Mouse (Mus musculus): ENCODE results near the gene Esrrg.

Gene Esrrg

GRCm38 (mm10) chr1:187704921-187705320, 96.3 kb downstream of the Esrrg start:
- no peak for DNase-seq (ENCODE audit: extremely low read depth, insufficient read length, low spot score)

GRCm38 (mm10) chr1:187705348-187705747, 96.8 kb downstream of the Esrrg start:
- DNase-seq (ENCODE audit: extremely low read depth, insufficient read length, low spot score), result no peak

DNA sequence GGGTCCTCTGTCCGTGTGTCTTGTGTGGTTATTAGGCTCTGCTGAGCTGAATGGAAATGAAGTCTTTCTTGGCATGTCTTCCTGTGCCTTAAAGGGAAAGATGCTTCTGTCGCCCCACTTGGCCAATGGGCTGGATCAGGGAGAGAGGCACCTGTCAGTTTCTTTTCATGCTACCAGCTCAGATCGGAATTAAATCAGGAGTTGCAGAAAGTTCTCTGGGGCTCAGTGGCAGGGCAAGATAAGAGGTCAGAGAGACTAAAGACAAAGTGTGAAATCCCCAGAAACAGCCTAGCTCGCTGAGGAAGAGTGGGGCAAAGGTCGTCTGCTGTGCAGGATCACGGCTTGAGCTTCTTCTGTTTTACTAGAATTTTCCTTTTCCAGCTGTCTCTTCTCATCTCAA, 97.5 kb downstream of the Esrrg start:
- DNase-seq (ENCODE audit: extremely low read depth, insufficient read length, low spot score), result no peak

DNA sequence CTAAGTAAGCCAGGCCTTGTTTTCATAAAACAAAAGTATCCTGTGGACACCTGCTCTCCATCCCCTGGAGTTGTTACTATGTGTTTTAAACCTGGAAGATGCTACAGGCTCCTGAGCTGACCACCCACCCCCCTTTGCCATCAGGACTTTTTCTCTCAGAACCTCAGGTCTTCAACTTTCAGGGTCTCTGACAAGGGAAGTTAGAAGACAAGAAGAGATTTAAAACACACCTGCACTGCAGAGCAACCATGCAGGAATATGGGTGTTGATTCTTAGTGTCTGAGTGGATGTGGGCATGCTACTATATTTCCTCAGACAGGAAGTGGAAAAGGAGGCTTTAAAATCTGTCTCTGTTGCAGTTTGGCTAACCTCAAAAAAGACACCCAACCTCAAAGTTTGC, 98.6 kb downstream of the Esrrg start:
- no peak for DNase-seq (ENCODE audit: extremely low read depth, insufficient read length, low spot score)

GRCm38 (mm10) chr1:187710434-187710948, 101.9 kb downstream of the Esrrg start:
- DNase-seq (ENCODE audit: extremely low read depth, insufficient read length, low spot score), result no peak

DNA sequence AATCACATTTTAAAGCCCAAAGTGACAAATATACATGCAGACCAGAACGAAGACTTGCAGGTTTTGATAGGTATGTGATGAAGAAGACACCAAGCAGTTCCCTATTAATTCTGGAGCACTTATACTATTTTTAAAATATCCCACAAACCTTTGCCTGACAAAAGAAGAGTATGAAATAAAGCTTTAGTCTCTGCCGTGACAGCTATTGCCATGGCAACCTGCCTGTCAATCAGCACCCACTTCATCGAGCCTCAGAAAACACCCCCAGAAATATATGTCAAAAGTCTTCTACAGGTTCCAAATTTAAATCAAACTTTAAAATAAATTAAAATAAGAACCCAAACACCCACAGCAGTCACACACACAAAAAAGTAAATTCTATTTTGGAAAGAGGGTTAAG, 112.4 kb downstream of the Esrrg start:
- no peak for DNase-seq (ENCODE audit: extremely low read depth, insufficient read length, low spot score)

- DNase-seq (ENCODE audit: extremely low read depth, insufficient read length, low spot score), result no peak
These were observed 113.4 kb downstream of the Esrrg start for GRCm38 (mm10) chr1:187722016-187722415.

DNA sequence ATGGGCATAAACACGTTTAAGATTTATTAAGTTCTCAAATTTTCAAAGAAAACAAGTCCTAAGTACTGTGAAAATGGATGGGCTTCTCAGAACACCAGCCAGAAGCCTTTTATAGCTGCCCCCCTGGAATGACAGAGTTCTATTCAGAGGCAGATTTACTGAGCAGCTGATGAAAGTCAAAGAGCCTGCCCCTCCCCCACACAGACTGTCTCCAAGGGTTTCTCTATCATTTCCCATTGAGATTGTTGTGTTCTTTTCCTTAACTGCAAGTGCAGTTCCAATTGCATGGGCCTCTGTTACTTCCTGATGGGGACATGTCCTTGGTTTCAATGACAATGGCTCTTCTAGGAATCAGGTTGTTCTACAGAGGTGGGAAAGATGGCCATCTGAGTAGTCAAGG, 116.1 kb downstream of the Esrrg start:
- no peak for DNase-seq (ENCODE audit: extremely low read depth, insufficient read length, low spot score)

DNA sequence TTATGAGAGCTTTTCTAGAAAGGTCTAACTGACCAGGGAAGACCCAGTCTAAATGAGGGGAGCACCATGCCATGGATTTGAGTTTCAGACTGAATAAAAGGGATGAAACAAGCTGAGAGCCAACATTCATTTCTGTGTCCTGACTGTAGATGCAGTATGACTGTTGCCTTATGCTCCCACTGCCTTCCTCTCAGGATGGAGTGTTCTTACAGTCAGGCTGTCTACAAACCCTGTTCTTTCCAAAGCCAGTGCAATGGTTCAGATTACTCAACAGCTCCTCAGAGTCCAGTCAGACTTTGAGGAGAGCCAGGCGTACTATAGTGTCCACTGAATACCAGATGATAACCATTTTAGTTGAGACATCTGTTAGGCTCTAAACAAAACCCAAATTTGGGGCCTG, 116.8 kb downstream of the Esrrg start:
- DNase-seq (ENCODE audit: extremely low read depth, insufficient read length, low spot score), result no peak

GRCm38 (mm10) chr1:187731171-187731570, 122.6 kb downstream of the Esrrg start:
- no peak for DNase-seq (ENCODE audit: extremely low read depth, insufficient read length, low spot score)

DNA sequence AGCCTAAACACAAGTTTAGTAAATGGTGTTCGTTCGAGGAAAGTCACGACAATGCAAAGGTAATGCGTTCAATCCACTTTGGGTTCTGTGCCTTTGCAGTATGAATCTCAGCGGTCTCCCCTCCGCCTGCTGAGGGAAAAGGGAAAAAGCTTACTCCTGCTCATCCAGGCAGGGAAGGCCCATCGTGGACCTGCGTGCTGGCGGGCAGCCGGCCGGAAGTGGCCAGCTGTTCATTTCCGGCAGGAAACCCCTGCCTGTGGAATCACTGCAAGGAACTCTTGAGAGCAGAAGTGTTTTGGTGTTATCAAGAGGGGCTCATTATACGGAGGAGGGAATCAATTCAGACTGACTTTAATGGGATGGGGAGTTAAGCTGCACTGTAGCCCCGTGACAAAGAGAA, 127.9 kb downstream of the Esrrg start:
- DNase-seq (ENCODE audit: extremely low read depth, insufficient read length, low spot score), result no peak

DNA sequence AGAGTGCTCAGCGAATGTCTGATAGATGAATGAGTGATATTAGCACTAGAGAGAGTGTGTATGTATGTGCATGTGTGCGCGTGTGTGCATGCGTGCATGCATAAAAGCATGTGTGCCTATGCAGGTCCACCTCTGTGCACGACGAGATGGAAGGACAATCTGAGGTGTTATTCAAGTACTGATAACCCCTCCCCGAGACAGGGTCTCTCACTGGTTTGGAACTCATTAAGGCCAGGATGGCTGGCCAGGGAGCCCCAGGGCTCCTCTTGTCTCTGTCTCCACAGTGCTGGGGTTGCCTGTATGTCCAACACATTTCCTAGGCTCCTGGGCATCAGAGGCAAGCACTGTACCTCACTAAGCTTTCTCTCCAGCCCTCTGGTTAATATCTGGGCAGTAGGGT, 128.7 kb downstream of the Esrrg start:
- DNase-seq (ENCODE audit: extremely low read depth, insufficient read length, low spot score), result no peak

- DNase-seq (ENCODE audit: extremely low read depth, insufficient read length, low spot score), result no peak
These were observed 131.9 kb downstream of the Esrrg start for GRCm38 (mm10) chr1:187740531-187740930.

DNA sequence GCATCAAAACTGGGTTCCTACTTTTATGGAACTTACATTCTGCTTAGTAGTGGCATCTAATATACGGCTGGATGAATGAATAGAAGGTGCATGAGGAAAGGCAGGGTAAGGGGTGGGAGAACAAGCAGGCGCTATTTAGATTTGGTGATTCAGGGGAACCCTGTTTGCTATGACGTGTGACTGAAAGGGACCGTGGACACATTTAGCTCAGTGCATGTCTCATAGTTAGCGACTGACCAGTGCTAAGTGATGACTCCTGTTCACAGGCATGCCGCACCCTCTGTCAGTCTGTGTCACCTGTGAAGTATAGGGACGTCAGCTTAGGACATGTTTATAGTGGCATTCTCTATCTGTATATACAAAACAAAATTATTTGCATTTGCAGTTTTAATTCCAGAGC, 132.7 kb downstream of the Esrrg start:
- no peak for DNase-seq (ENCODE audit: extremely low read depth, insufficient read length, low spot score)

DNA sequence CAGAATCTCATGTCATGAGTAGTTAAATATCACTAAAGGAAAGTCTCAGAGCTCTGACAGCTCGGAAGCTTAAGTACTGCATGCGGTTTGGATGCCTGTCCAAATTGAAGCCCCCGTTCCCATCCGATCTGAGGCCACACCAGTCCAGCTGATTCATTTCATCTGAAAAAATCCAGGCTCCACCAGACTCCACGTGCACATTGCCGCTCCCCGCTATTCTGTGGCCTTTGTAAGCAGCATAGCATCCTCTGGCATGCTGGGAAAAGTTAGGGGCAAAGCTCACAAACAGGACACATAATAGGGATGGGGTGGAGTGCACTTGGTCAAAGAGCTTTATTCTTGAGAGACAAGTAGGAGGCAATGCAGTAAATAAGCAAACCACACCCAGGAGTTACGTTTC, 133.5 kb downstream of the Esrrg start:
- no peak for DNase-seq (ENCODE audit: extremely low read depth, insufficient read length, low spot score)

GRCm38 (mm10) chr1:187749294-187749693, 140.7 kb downstream of the Esrrg start:
- DNase-seq (ENCODE audit: extremely low read depth, insufficient read length, low spot score), result no peak

GRCm38 (mm10) chr1:187749931-187750330, 141.3 kb downstream of the Esrrg start:
- no peak for DNase-seq (ENCODE audit: extremely low read depth, insufficient read length, low spot score)

- no peak for DNase-seq (ENCODE audit: extremely low read depth, insufficient read length, low spot score)
These were observed 146.9 kb downstream of the Esrrg start for GRCm38 (mm10) chr1:187755528-187755927.

DNA sequence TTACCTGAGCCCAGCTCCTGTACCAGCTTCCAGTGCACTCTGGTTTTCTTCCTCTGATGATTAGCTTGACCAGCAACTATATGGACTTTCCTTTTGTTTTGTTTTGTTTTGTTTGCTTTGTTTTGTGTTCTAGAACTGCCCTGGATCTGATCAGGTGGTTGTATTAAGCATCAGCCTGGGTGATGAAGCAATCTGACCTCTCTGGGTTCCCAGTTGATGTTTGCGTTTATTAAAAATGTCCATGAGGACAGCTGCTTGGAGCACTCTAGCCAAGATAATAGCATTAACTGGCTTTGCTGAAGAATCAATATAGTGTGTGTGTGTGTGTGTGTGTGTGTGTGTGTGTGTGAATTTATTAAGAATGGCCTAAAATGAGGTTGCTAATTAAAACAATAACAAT, 149.4 kb downstream of the Esrrg start:
- DNase-seq (ENCODE audit: extremely low read depth, insufficient read length, low spot score), result no peak

DNA sequence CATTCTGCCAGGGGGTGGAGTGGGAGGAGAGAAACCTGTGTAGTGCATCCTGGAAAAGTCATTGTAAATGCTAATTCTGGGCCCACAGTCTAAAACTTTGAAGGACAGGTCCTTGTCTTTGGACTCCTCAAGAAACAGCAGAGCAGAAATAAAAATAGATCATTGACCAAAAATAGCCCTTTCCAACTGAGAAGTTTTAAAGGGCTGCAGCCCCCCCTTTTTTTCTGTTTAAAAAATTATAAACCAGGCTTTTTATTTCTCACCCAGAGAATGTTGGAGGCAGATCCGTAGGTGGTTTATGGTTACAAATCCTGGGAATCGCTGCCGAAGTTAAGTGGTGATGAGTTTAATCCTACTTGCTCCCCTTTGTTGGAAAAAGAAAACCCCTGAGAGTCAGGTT, 150.0 kb downstream of the Esrrg start:
- no peak for DNase-seq (ENCODE audit: extremely low read depth, insufficient read length, low spot score)

- no peak for DNase-seq (ENCODE audit: extremely low read depth, insufficient read length, low spot score)
These were observed 150.9 kb downstream of the Esrrg start for GRCm38 (mm10) chr1:187759536-187759935.

DNA sequence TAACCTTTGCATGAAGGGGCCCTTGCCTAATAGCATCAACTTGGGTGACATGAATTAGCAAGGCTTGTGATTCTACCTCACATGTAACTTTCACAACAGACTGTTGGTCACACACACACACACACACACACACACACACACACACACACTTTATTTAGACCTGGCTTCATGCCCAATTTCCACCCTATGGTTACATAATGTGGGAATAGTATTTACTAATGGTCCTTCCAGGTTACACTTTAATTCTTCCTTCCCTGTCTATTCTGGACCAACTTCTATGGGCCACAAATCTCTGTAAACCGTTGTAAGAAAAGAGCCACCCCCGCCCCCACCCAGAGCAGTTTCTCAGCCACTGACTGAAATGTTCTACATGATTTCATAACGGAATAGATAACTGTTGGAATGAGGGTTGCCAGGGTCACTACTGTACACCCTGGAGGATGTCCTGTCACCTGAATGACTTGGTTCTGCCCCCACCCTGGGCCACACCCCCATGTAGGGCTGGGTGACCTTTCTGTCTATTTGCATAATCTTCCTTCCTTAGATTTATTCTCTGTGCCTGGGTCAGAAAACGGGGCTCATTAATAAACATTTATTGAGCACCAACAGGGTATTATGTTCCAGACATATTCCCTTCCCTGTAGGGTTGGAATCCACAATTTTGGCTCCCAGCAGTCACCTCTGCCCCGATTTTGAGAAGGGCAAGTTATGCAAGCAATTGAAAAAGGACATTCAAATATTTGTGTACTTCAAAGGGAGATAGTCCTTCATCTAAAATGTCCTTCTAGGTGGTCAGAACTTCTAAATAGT, 154.3 kb downstream of the Esrrg start:
- no peak for DNase-seq (ENCODE audit: extremely low read depth, insufficient read length, low spot score)

- no peak for DNase-seq (ENCODE audit: extremely low read depth, insufficient read length, low spot score)
These were observed 154.8 kb downstream of the Esrrg start for GRCm38 (mm10) chr1:187763451-187763755.
